Mouse (Mus musculus) intestine, embryonic 15.5 days (tissue): ENCODE results near the gene Pmpcb. TPM values are rescaled to one million over a fixed set of nuclear protein-coding genes. Genes with fewer than 3 reads are reported as not detected.
"Not testable (repeated sequence)": the region's sequence is repeated elsewhere in the genome, so short reads cannot be mapped to it uniquely, and the experiment has no call there.

ENCODE experiments used
- ATAC-seq: fragments of 200-750 bp; cut with Nextera tagmentation; 2 replicates; pipeline ENCODE4 v1.8.0; 2017; ENCODE audit warnings: moderate TSS enrichment, moderate library complexity
- H3K27ac ChIP-seq: fragments of 300-500 bp; sonication (generic); 2 replicates; pipeline ENCODE4 v1.5.1; 2015; ENCODE audit warnings: mild to moderate bottlenecking, inconsistent platforms
- H3K27me3 ChIP-seq: fragments of 300-500 bp; sonication (generic); replicated peaks from 2 replicates; pipeline ENCODE4 v1.6.1; 2015; ENCODE audit warnings: inconsistent platforms
- H3K36me3 ChIP-seq: fragments of 300-500 bp; sonication (generic); 2 replicates; pipeline ENCODE4 v1.6.1; 2015; ENCODE audit warnings: inconsistent platforms
- H3K4me1 ChIP-seq: fragments of 300-500 bp; sonication (generic); replicated peaks from 2 replicates; pipeline ENCODE4 v1.6.1; 2015; ENCODE audit warnings: inconsistent platforms
- H3K4me2 ChIP-seq: fragments of 300-500 bp; sonication (generic); replicated peaks from 2 replicates; pipeline ENCODE4 v1.6.1; 2015; ENCODE audit warnings: mild to moderate bottlenecking, inconsistent platforms
- H3K4me3 ChIP-seq: fragments of 300-500 bp; sonication (generic); replicated peaks from 2 replicates; pipeline ENCODE4 v1.5.1; 2015; ENCODE audit warnings: inconsistent platforms
- H3K9ac ChIP-seq: fragments of 300-500 bp; sonication (generic); 2 replicates; pipeline ENCODE4 v1.6.1; 2015; ENCODE audit warnings: inconsistent platforms
- H3K9me3 ChIP-seq: fragments of 300-500 bp; sonication (generic); 2 replicates; pipeline ENCODE4 v1.6.1; 2016; ENCODE audit warnings: inconsistent platforms
- WGBS: fragments of 180-500 bp; shearing (Covaris S2); methylation state at CpG from one replicate; pipeline ENCODE4 v1.1.7; 2015; 5-methylcytosine and 5-hydroxymethylcytosine counted together
- polyA plus RNA-seq: library from polyadenylated mRNA; unstranded; fragments of >200 nt; fragmentation: Nextera tagmentation; extraction: Ambion mirVana; gene quantifications from 2 replicates; pipeline ENCODE4 v1.2.1, GENCODE M21; 2015

The Pmpcb gene
- 80.7 and 88.8 TPM in 2 replicates for polyA plus RNA-seq

DNA sequence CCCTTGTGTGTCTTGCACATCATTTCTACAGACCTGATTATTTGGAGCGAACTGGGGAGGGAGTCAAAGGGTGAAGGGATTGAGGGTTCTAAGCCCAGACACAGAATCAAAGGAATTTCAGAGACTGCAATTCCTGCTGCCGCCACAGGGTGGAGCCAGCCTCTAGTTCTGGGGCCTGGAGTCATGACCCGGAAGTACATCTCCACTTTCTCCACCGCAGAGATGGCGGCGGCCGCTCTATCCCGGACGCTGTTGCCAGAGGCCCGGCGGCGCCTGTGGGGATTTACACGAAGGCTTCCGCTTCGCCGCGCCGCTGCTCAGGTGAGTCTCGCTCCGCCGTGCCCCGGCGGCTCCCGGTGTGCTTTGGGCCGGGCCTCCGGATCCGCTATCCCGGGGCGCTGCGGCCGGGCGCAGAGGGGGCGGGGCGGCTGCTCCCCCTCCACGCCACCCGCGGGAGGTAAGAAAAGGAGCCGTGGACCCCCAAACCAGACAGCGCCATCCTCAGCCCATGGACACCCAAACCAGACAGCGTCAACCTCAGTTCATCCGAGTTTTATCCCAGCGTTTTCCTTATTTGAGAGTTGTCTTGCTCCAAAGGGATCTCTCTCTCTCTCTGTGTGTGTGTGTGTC, at the start of gene Pmpcb:
Pmpcb (plus strand) TSS at position 186 of the 630 bp plus-strand sequence.
- peak within 1 kb of the TSS; percentile 81 for H3K9ac ChIP-seq
- H3K9me3 ChIP-seq: no peaks in the 10 kb centered on the region
- peak within 1 kb of the TSS; percentile 69 for H3K4me3 ChIP-seq
- peak; percentile 89 for ATAC-seq
- H3K27ac ChIP-seq: peak within 1 kb of the TSS; percentile 66
- H3K4me2 ChIP-seq: peak within 1 kb of the TSS; percentile 76
- peaks cover 20% of the 10 kb centered on the region for H3K36me3 ChIP-seq
- peaks cover 9% of the 10 kb centered on the region for H3K4me1 ChIP-seq
- H3K27me3 ChIP-seq: no peaks in the 10 kb centered on the region
- WGBS: under 1% methylated on average over 42 of the region's 42 CpGs

DNA sequence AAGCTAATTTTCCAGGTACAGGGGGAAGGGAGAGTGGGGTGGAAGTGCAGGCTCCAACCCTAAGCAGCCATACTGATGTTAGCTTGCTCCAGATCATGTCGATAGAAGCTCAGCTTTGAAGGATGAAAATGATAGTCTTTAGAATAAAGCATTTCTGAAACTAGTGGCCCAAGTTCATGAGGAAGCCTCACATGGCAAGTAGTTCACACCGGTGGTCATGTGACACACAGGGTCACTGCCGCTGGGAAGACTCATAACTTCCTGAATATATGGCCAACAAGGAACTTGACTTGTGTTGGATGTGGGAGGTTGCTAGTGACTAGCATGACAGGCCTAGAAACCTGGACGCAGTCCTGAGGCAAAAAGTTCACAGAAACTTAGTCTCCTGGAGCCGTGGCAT, 44.7 kb upstream of the Pmpcb start:
- no peaks in the 10 kb centered on the region for H3K9me3 ChIP-seq
- H3K9ac ChIP-seq: no peak overlapping the region
- no peaks in the 10 kb centered on the region for H3K36me3 ChIP-seq
- WGBS: 86% methylated on average over 5 of the region's 5 CpGs
- no peaks in the 10 kb centered on the region for H3K27me3 ChIP-seq
- ATAC-seq: no peak
- no peaks in the 10 kb centered on the region for H3K4me1 ChIP-seq
- no peak overlapping the region for H3K27ac ChIP-seq
- H3K4me2 ChIP-seq: no peak overlapping the region
- no peak overlapping the region for H3K4me3 ChIP-seq

DNA sequence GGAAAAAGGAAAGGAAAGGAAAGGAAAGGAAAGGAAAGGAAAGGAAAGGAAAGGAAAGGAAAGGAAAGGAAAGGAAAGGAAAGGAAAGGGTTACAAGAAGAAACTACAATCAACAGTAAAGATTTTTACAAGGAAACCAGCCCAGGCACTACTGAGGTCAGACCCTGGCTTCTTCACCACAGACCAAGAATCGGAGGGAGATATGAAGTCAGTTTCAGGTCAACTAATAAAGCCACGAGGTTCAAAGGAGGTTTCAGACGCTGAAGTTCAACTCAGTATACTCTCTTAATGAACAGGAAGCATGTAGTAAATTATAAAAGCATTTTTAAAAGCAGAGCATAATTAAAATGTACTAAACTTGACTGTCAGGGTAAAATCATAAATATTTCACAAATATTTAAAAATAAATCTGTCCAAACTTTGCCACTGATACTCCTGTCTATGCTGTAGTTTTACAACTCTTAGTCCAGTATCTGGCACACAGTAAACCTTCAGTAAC, 43.5 kb upstream of the Pmpcb start:
- H3K4me1 ChIP-seq: no peaks in the 10 kb centered on the region
- H3K9ac ChIP-seq: no peak overlapping the region
- H3K36me3 ChIP-seq: no peaks in the 10 kb centered on the region
- no peak overlapping the region for H3K4me2 ChIP-seq
- ATAC-seq: 0 out of 2 replicates have a peak, but pooled peaks have one; percentile 40
- H3K27me3 ChIP-seq: no peaks in the 10 kb centered on the region
- WGBS: 42% methylated on average over 3 of the region's 3 CpGs
- H3K27ac ChIP-seq: no peak overlapping the region
- no peaks in the 10 kb centered on the region for H3K9me3 ChIP-seq
- no peak overlapping the region for H3K4me3 ChIP-seq

DNA sequence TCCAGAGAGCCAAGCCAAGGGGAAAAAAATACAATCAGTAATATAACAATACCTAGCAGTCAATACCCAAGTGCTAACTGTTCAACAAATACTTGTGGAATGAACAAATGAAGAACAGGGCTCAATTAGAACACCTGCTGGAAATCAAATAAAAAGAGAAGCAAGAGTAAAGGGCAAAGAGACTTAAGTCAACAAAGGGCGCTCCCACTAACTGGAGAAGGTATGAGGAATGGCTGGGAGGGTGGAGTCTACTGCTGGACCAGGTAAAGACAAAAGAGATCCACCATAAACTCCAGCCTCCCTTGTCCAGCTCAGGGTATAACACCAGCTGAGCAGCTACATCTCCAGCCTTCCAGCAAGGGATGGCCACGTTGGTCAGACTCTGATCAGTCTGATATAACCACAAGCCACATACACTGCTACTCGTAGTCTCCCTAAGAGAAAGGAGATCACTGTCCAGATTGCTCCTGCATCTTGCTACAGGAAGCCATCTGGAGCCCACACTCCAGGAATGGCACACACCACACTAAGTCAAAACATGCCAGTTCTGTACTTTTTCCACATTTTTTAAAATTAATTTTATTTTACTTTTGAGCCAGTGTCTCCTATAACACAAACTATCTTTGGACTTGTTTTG, 42.0 kb upstream of the Pmpcb start:
- no peak overlapping the region for H3K4me2 ChIP-seq
- H3K9me3 ChIP-seq: no peaks in the 10 kb centered on the region
- H3K27ac ChIP-seq: no peak overlapping the region
- H3K4me3 ChIP-seq: no peak overlapping the region
- H3K27me3 ChIP-seq: no peaks in the 10 kb centered on the region
- 72% methylated on average over 3 of the region's 3 CpGs for WGBS
- ATAC-seq: peak; percentile 65
- no peak overlapping the region for H3K9ac ChIP-seq
- H3K36me3 ChIP-seq: no peaks in the 10 kb centered on the region
- H3K4me1 ChIP-seq: no peaks in the 10 kb centered on the region

DNA sequence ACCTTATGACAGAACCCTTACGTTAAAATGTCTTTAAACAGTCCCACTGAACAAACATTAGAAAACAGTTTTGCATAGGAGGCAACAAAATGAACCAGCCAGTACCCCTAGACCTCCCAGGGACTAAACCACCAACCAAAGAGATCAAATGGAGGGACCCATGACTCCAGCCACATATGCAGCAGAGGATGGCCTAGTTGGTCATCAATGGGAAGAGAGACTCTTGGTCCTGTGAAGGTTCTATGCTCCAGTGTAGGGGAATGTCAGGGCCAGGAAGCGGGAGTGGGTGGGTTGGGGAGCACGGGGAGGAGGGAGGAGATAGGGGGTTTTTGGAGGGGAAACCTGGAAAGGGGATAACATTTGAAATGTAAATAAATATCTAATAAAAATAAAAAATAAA, 37.4 kb upstream of the Pmpcb start:
- H3K27me3 ChIP-seq, H3K4me1 ChIP-seq, H3K36me3 ChIP-seq, ATAC-seq, H3K27ac ChIP-seq, H3K9ac ChIP-seq, H3K9me3 ChIP-seq, H3K4me2 ChIP-seq, H3K4me3 ChIP-seq: not testable (repeated sequence)
- 92% methylated on average over 3 of the region's 3 CpGs for WGBS

DNA sequence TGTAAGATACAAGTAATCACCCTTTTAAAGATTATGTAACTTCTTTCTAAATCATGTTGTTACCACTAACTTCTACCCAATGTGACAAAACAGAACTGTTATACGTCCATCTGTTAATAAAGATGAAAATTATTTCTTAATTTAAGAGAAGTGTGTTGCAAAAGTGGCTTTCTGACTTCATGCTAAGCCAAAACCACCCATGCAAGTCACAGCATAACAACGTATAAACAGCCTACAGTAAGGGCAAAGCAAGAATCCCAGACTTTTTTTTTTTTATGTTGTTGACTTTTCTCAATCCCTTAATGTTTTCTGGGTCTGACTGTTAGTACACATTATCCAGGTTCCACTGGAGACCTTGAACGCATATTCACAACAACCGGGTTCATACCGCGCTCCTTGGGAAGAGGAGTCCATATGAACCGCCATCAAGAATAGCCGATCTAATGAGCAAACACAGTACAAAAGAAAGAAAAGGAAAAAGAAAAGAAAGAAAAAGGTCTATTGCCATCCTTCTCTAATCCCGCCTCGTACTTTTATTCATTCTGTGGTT, 36.6 kb upstream of the Pmpcb start:
- 15% methylated on average over 10 of the region's 10 CpGs for WGBS

DNA sequence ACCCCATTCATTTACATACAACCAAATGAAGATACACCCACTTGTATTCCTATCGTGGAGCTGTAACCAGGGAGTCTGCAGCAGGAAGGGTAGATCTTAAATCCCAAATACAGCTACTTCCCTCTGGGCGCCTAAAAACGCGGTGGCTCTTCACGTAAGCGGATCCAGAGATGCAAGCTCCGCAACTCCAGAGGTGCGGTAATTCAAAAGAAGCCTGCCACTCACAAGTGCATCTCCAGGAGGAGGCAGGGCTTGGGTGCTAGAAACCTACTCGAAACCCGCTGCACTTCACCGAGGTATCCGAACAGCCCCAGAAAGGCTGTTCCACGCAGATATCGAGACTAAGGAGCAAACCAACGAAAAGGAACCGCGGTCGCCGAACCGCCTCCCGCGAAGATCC, 36.0 kb upstream of the Pmpcb start:
- Histone ChIP-seq H3K9me3 (no peaks in the 10 kb centered on the region), H3K27me3 (no peaks in the 10 kb centered on the region), H3K36me3 (no peaks in the 10 kb centered on the region), H3K4me2 (peak overlapping the region; percentile 65), H3K27ac (peak overlapping the region; percentile 58; the same call in 1 of the 2 replicates), H3K4me1 (no peaks in the 10 kb centered on the region), H3K4me3 (peak overlapping the region; percentile 72), H3K9ac (peak overlapping the region; percentile 33)
- WGBS: under 1% methylated on average over 22 of the region's 22 CpGs
- ATAC-seq: peak; percentile 53; the same call in 1 of the 2 replicates

More for the DNA sequence above, 36.6 kb upstream of the Pmpcb start:
- H3K9me3 ChIP-seq: no peaks in the 10 kb centered on the region
- H3K36me3 ChIP-seq: no peaks in the 10 kb centered on the region
- no peaks in the 10 kb centered on the region for H3K27me3 ChIP-seq
- H3K4me3 ChIP-seq: peak overlapping the region; percentile 72
- peak overlapping the region; percentile 65 for H3K4me2 ChIP-seq
- no peak overlapping the region for H3K9ac ChIP-seq
- no peak overlapping the region for H3K27ac ChIP-seq
- ATAC-seq: no peak
- H3K4me1 ChIP-seq: no peaks in the 10 kb centered on the region

DNA sequence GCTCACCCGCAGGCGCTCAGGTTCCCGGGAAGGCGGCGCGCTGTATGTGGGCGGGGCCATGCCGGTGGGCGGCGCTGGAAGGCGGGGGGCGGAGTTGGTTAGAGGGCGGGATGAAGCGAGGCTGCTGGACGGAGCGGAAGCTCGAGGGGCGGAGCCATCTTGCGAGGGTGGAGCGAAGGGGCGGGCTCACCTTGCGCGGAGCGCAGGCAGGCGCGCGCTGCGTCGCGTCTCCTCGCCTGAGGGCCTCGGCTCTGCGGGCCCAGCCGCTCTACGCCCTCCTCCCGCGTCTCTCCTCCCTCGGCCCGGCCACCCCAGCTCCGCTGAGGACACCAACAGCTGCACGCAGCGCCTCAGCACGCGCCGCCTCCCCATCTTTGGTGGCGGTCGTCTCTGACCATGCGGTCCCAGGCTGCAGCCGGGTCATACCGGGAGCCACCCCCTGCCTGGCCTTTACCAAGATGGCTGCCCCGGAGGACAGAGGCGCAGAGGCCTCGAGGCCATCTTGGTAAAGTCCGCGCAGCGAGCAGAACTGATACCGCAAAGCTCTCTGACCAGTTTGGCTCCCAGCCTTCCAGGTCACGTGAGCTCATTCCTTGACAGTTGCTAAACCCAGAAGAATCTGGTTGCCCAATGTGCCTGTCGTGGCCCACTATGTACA, 35.5 kb upstream of the Pmpcb start, which contains the start of gene Napepld:
Napepld (minus strand) TSS at position 46 of the 658 bp plus-strand sequence.
- Histone ChIP-seq H3K9ac (peak within 1 kb of the TSS; percentile 91), H3K4me1 (no peaks in the 10 kb centered on the region), H3K9me3 (no peaks in the 10 kb centered on the region), H3K27ac (peak within 1 kb of the TSS; percentile 98), H3K36me3 (no peaks in the 10 kb centered on the region), H3K27me3 (no peaks in the 10 kb centered on the region), H3K4me2 (peak within 1 kb of the TSS; percentile 65), H3K4me3 (peak within 1 kb of the TSS; percentile 72)
- peak; percentile 99 for ATAC-seq
- under 1% methylated on average over 40 of the region's 59 CpGs for WGBS

DNA sequence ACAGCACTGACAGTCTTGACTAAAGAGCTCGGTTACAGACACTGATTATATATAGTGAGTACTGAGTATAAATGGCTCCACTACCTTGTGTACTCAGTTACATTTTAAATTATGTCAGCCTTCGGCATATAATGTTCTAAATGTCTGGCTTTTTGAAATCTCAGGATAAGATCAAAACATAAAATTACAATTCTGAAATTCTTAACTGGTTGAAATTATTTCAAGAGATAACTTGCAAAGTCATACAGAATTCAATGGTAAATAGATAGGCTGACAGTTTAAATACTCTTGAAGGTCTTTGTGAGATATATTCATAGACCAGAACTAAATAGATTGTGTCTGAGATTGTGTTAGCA, 35.0 kb upstream of the Pmpcb start:
- Histone ChIP-seq H3K9me3 (no peaks in the 10 kb centered on the region), H3K4me1 (no peaks in the 10 kb centered on the region), H3K4me3 (peak overlapping the region; percentile 72), H3K27me3 (no peaks in the 10 kb centered on the region), H3K36me3 (no peaks in the 10 kb centered on the region), H3K9ac (peak overlapping the region; percentile 91), H3K4me2 (peak overlapping the region; percentile 65), H3K27ac (peak overlapping the region; percentile 98)
- no peak for ATAC-seq
- WGBS: 51% methylated on average over 2 of the region's 2 CpGs

DNA sequence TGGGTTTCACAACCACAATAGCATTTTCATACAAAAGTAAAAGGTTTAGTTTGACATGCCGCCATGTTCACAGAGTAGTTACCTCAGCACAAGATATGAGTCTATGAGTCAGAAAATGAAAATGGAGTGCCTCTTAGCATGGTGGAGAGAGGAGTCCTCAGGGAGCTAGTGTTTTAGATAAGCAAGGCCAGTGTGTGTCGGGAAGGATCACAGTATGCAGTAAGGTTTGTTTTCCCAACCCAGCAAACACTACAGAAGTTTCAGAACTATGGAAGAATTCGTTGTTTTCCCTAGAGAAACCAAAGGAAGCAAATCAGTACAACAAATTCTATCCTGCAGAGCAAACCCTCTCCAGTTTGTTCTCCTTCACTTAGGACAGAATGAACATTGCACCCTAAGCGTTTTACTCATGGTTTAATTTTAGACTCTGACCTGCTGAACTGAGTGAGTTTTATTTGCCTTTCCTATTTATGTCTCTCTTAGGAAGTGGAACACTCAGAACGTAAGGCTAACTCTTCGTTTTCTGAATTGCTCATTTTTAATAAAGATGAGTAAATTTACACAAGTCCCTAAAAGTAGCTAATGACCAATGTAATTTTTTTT, 34.0 kb upstream of the Pmpcb start:
- Histone ChIP-seq H3K27ac (peak overlapping the region; percentile 36; the same call in 1 of the 2 replicates), H3K4me2 (no peak overlapping the region), H3K36me3 (no peaks in the 10 kb centered on the region), H3K9me3 (no peaks in the 10 kb centered on the region), H3K27me3 (no peaks in the 10 kb centered on the region), H3K9ac (no peak overlapping the region), H3K4me3 (no peak overlapping the region), H3K4me1 (no peaks in the 10 kb centered on the region)
- 61% methylated on average over 6 of the region's 6 CpGs for WGBS
- no peak for ATAC-seq

DNA sequence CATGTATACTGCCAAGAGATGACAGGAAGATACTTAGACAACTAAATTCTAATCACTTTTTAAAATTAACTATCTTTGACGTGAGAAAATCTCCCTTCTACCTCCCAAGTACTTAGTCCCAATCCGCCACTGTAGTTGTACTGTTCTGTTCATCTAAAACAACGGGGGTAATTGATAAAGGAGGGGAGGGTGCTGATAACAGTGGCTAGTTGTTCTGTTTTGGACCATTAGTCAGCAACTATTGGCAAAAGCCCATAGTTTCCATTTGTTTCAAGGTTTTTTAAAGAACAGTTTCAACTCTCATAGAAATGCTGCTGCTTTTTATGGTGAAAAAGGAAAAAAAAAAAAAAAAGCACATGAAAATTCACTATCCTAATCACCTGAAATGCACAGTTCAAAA, 33.2 kb upstream of the Pmpcb start:
- Histone ChIP-seq H3K9me3 (no peaks in the 10 kb centered on the region), H3K4me3 (no peak overlapping the region), H3K27ac (no peak overlapping the region), H3K4me1 (no peaks in the 10 kb centered on the region), H3K4me2 (no peak overlapping the region), H3K27me3 (no peaks in the 10 kb centered on the region), H3K9ac (no peak overlapping the region), H3K36me3 (no peaks in the 10 kb centered on the region)
- no peak for ATAC-seq
- 70% methylated on average over 3 of the region's 3 CpGs for WGBS

DNA sequence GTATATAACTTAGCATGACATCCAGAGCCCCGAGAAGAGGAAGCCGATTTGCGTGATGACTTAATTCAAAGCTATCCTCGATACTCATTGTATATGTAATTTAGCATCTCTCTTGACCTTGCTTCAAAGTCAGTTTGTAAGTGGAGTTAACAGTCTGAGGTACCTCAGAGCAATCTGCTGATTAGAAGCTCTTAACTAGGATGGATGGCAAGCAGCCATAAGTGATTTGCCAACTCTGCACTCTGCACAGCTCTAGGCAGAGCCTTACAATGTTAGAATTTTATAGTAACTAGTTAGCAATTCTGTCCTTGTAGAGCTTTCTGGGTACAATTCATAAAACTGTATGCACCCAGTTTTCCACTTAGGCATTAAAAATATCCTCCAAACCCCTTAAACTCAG, 30.4 kb upstream of the Pmpcb start:
- no peak overlapping the region for H3K4me3 ChIP-seq
- no peaks in the 10 kb centered on the region for H3K4me1 ChIP-seq
- no peak overlapping the region for H3K4me2 ChIP-seq
- H3K9me3 ChIP-seq: no peaks in the 10 kb centered on the region
- no peak for ATAC-seq
- H3K27me3 ChIP-seq: no peaks in the 10 kb centered on the region
- H3K9ac ChIP-seq: no peak overlapping the region
- 87% methylated on average over 4 of the region's 4 CpGs for WGBS
- H3K27ac ChIP-seq: no peak overlapping the region
- no peaks in the 10 kb centered on the region for H3K36me3 ChIP-seq
